In the genomic region with DNA sequence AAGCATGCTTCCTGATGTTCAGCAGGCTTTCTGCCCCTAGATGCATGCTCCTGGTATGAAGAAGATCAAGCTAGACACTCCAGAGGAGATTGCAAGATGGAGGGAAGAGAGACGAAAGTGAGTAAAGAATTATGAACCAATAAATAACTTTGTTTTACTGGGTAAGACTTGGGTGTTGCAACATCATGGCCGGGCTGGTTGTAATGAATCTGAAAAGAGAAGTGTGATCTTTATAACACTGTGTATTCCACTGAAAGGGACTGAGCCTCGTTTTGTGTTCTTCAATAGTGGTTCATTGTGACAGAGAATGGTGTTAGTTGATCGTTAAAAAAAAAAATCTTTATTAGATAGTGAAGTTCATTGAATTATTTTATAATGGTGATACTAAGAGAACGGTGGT, we compare ENCODE assay signal across 17 mouse cellular contexts.
"Had no signal": no experiment of that assay in that cellular context is flagged by ENCODE, and none has a peak within 500 bp of the region (broad histone marks: within the 10 kb centered on the region; RNA-seq: fewer than 3 reads in every experiment).

No protein-coding gene starts in this region.

- ATAC-seq: liver, embryonic 12.5 days; liver, postnatal 0 days; lung, postnatal 0 days; midbrain, embryonic 13.5 days; midbrain, embryonic 15.5 days; midbrain, embryonic 16.5 days had no signal

- DNase-seq: left cerebral cortex, postnatal 4 days; liver; liver, embryonic 13.5 days; liver, postnatal 0 days; lung, adult 18-20 months; lung, adult 2 months; lung, embryonic 14.5 days; lung, postnatal 10 days; lung, postnatal 14 days; lung, postnatal 36 days; lung, postnatal 4 days; midbrain, embryonic 14.5 days had no signal
